Mouse (Mus musculus): ENCODE results near the gene Fkbp6. TPM values are rescaled to one million over a fixed set of nuclear protein-coding genes. Genes with fewer than 3 reads are reported as not detected.
"Not testable (repeated sequence)": the region's sequence is repeated elsewhere in the genome, so short reads cannot be mapped to it uniquely, and the experiment has no call there.

Gene Fkbp6
- polyA plus RNA-seq, 1 experiment from 2014 or later, result not detected

DNA sequence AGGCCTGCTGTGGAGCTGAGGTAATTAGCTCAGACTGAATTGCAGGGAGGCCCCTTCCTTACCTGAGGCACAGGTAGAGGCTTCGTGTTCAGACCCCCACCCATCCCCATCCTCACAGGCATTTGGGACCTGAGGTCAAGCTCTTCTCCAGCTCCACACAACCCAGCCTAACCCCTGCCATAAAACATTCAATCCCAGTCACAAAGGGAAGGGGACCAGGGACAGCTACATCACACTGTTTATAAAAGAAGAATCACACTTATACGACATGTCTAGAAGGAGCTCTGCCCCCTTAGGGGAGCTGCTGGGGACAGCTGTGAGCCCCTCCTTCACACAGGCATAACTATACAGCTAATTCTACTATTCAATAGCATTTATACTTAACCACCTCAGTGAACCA, 26.5 kb upstream of the Fkbp6 start:
- WGBS, result 65% methylated on average over 2 of the region's 2 CpGs
- no peak overlapping the region for H3K27ac ChIP-seq (ENCODE audit: low read length)
- no peak overlapping the region for H3K4me3 ChIP-seq (ENCODE audit: low read depth, low read length)
- peaks cover 84% of the 10 kb centered on the region for H3K36me3 ChIP-seq (ENCODE audit: control insufficient read depth, insufficient read depth, low read length)
- ATAC-seq (ENCODE audit: insufficient number of reproducible peaks, insufficient read depth, low FRiP score, low read depth), result no peak
- H3K9me3 ChIP-seq (ENCODE audit: control insufficient read depth, low read depth, low read length), result no peaks in the 10 kb centered on the region
- no peak overlapping the region for H3K9ac ChIP-seq (replicated peaks; ENCODE audit: low read depth, low read length)
- no peaks in the 10 kb centered on the region for H3K27me3 ChIP-seq (ENCODE audit: control insufficient read depth, insufficient read depth, low read length)
- no peak overlapping the region for H3K4me2 ChIP-seq (replicated peaks; ENCODE audit: low read depth, low read length)
- H3K4me1 ChIP-seq (ENCODE audit: control insufficient read depth, insufficient read depth, low read length), result no peaks in the 10 kb centered on the region

DNA sequence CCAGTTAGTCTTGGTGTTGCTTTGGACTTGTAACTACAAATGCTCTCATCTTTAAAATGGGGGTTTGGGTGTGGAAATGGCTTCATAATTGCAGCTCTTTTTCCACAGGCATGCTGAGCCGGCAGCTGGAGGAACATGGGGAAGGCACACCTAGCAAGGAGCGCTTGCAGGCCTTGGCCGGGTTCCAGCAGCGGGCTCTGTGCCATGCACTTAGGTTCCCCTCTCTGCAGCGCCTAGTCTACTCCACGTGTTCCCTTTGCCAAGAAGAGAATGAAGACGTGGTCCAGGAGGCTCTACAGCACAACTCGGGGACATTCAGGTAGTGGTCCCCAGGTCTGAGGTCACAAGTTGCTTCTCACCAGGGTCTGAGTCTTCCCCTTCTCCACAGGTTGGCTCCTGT, 25.3 kb upstream of the Fkbp6 start:
- no peaks in the 10 kb centered on the region for H3K27me3 ChIP-seq (ENCODE audit: control insufficient read depth, insufficient read depth, low read length)
- no peak overlapping the region for H3K9ac ChIP-seq (replicated peaks; ENCODE audit: low read depth, low read length)
- no peak overlapping the region for H3K27ac ChIP-seq (ENCODE audit: low read length)
- H3K36me3 ChIP-seq (ENCODE audit: control insufficient read depth, insufficient read depth, low read length), result peaks cover 72% of the 10 kb centered on the region
- WGBS, result 71% methylated on average over 8 of the region's 8 CpGs
- H3K9me3 ChIP-seq (ENCODE audit: control insufficient read depth, low read depth, low read length), result no peaks in the 10 kb centered on the region
- peaks cover 5% of the 10 kb centered on the region; the same call in 1 of the 2 replicates for H3K4me1 ChIP-seq (ENCODE audit: control insufficient read depth, insufficient read depth, low read length)
- H3K4me2 ChIP-seq (replicated peaks; ENCODE audit: low read depth, low read length), result no peak overlapping the region
- ATAC-seq (ENCODE audit: insufficient number of reproducible peaks, insufficient read depth, low FRiP score, low read depth), result no peak
- H3K4me3 ChIP-seq (ENCODE audit: low read depth, low read length), result no peak overlapping the region

DNA sequence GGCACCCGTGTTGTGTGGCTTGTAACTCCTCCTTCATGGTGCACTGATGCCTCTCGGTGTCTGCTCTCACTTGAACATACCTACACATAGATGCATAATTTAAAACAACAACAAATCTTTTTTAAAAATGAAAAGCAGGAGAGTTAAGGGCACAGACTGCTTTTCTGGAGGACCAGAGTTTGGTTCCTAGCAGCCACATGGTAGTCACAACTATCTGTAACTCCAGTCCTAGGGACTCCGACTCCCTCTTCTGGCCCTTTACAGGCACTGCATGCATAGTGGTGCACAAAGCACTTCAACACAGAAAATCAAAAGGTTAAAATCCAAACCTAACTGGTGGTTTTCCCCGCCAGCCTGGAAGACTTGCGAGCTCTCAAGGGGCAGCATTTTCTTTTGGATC, 23.8 kb upstream of the Fkbp6 start:
- Histone ChIP-seq H3K4me2 (replicated peaks; ENCODE audit: low read depth, low read length) (no peak overlapping the region), H3K4me1 (ENCODE audit: control insufficient read depth, insufficient read depth, low read length) (peaks cover 9% of the 10 kb centered on the region; the same call in 1 of the 2 replicates), H3K27ac (ENCODE audit: low read length) (no peak overlapping the region), H3K9ac (replicated peaks; ENCODE audit: low read depth, low read length) (no peak overlapping the region), H3K36me3 (ENCODE audit: control insufficient read depth, insufficient read depth, low read length) (peaks cover 57% of the 10 kb centered on the region), H3K27me3 (ENCODE audit: control insufficient read depth, insufficient read depth, low read length) (no peaks in the 10 kb centered on the region), H3K4me3 (ENCODE audit: low read depth, low read length) (no peak overlapping the region), H3K9me3 (ENCODE audit: control insufficient read depth, low read depth, low read length) (no peaks in the 10 kb centered on the region)
- 94% methylated on average over 5 of the region's 5 CpGs for WGBS
- no peak for ATAC-seq (ENCODE audit: insufficient number of reproducible peaks, insufficient read depth, low FRiP score, low read depth)

DNA sequence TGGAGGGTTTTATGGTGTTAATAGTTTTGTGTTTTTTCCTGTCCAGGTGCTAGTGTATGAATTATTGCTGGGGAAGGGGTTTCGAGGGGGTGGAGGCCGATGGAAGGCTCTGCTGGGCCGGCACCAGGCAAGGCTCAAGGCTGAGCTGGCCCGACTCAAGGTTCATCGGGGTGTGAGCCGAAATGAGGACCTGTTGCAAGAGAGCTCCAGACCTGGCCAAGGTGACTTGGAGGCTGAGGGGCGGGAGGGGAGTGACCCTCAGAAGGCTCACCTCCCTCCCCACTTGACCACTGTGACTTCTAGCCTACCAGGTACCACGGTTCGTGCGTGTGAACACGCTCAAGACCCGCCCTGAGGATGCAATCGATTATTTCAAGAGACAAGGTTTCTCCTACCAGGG, 21.4 kb upstream of the Fkbp6 start:
- Histone ChIP-seq H3K27me3 (ENCODE audit: control insufficient read depth, insufficient read depth, low read length) (no peaks in the 10 kb centered on the region), H3K4me2 (replicated peaks; ENCODE audit: low read depth, low read length) (no peak overlapping the region), H3K27ac (ENCODE audit: low read length) (no peak overlapping the region), H3K36me3 (ENCODE audit: control insufficient read depth, insufficient read depth, low read length) (peaks cover 38% of the 10 kb centered on the region), H3K9ac (replicated peaks; ENCODE audit: low read depth, low read length) (no peak overlapping the region), H3K4me1 (ENCODE audit: control insufficient read depth, insufficient read depth, low read length) (peaks cover 9% of the 10 kb centered on the region; the same call in 1 of the 2 replicates), H3K4me3 (ENCODE audit: low read depth, low read length) (no peak overlapping the region), H3K9me3 (ENCODE audit: control insufficient read depth, low read depth, low read length) (no peaks in the 10 kb centered on the region)
- 95% methylated on average over 13 of the region's 13 CpGs for WGBS
- no peak for ATAC-seq (ENCODE audit: insufficient number of reproducible peaks, insufficient read depth, low FRiP score, low read depth)

DNA sequence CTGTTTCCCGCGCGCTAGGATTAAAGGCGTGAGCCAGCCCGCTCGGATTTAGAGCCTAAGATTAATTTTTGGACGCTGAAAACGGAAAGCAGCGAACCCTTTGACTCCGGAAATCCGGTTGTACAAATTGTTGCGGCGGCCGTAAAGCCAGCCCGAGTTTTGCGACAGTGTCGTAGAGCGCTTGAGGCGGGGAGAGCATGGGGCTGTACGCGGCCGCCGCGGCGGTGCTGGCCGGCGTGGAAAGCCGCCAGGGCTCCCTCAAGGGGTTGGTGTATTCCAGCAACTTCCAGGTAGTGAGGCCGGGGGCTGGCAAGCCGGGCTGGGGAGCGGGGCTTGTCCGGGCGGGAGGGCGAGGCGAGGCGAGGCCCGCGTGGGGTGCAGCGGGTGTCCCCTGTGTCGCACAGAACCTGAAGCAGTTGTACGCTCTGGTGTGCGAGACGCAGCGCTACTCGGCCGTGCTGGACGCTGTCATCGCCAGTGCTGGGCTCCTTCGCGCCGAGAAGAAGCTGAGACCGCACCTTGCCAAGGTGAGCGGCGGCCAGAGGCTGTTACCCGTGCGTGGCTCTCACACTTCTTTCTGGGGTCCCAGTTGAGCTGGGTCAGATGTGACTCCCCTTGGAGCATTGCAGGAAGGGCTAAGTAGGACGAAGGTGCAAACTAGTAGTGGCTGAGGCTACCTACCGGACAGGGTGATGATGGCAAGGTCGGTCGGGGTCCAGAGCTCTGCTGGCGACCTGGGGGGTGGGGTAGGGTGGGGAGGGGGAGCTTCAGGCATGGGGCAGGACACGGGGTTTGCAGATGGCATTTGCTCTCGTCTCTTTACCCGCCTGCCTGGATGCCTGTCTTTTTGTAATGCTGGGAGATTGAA, 20.2 kb upstream of the Fkbp6 start, which contains the start of gene Nsun5:
Nsun5 (plus strand) TSS at position 167 of the 868 bp plus-strand sequence.
- peaks cover 9% of the 10 kb centered on the region; the same call in 1 of the 2 replicates for H3K4me1 ChIP-seq (ENCODE audit: control insufficient read depth, insufficient read depth, low read length)
- H3K4me3 ChIP-seq (ENCODE audit: low read depth, low read length), result peak within 1 kb of the TSS; percentile 98
- peak within 1 kb of the TSS; percentile 82 for H3K27ac ChIP-seq (ENCODE audit: low read length)
- H3K27me3 ChIP-seq (ENCODE audit: control insufficient read depth, insufficient read depth, low read length), result no peaks in the 10 kb centered on the region
- H3K4me2 ChIP-seq (replicated peaks; ENCODE audit: low read depth, low read length), result peak within 1 kb of the TSS; percentile 72
- peaks cover 26% of the 10 kb centered on the region for H3K36me3 ChIP-seq (ENCODE audit: control insufficient read depth, insufficient read depth, low read length)
- ATAC-seq (ENCODE audit: insufficient number of reproducible peaks, insufficient read depth, low FRiP score, low read depth), result peak; percentile 72
- H3K9ac ChIP-seq (replicated peaks; ENCODE audit: low read depth, low read length), result peak within 1 kb of the TSS; percentile 86
- no peaks in the 10 kb centered on the region for H3K9me3 ChIP-seq (ENCODE audit: control insufficient read depth, low read depth, low read length)
- WGBS, result under 1% methylated on average over 64 of the region's 64 CpGs

DNA sequence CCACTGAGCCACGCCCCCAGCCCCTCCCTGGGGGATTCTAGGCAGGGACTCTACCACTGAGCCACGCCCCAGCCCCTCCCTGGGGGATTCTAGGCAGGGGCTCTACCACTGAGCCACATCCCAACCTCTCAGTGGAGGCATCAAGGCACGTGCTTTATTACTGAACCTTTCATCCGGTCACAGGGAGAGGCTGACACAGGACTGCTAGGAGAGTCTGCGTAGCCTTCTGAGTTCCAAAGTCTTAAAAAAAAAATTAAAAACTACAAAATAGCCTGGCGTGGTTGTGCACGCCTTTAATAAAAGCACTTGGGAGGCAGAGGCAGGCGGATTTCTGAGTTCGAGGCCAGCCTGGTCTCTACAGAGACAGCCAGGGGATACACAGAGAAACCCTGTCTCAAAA, 19.4 kb upstream of the Fkbp6 start:
- peak overlapping the region; percentile 98 for H3K4me3 ChIP-seq (ENCODE audit: low read depth, low read length)
- not testable (repeated sequence) for H3K4me1 ChIP-seq (ENCODE audit: control insufficient read depth, insufficient read depth, low read length); H3K9me3 ChIP-seq (ENCODE audit: control insufficient read depth, low read depth, low read length); ATAC-seq (ENCODE audit: insufficient number of reproducible peaks, insufficient read depth, low FRiP score, low read depth); H3K27me3 ChIP-seq (ENCODE audit: control insufficient read depth, insufficient read depth, low read length)
- H3K9ac ChIP-seq (replicated peaks; ENCODE audit: low read depth, low read length), result 0 out of 2 replicates have a peak overlapping the region, but pooled peaks have one; percentile 86
- H3K27ac ChIP-seq (ENCODE audit: low read length), result peak overlapping the region; percentile 82
- WGBS, result 55% methylated on average over 9 of the region's 9 CpGs
- H3K36me3 ChIP-seq (ENCODE audit: control insufficient read depth, insufficient read depth, low read length), result peaks cover 18% of the 10 kb centered on the region
- peak overlapping the region; percentile 50 for H3K4me2 ChIP-seq (replicated peaks; ENCODE audit: low read depth, low read length)

DNA sequence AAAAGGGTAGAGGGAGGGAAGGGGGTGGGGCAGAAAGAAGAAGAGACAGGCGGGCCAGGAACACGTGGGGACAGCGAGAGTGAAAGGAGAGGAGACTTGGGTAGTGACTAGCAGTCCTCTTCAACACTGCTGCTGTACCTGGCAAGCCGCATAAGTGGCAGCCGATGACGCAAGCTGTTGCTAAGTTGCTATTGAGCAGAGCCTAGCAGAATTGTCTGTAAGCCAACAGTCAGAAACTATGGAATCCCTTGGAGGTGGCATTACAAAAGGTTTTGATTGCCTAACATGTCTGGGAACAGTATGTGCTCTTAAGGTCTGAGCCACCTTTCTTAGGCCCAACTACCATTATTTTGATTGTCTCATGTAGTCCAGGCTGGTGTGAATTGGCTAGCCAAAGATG, 18.5 kb upstream of the Fkbp6 start:
- Histone ChIP-seq H3K27ac (ENCODE audit: low read length) (no peak overlapping the region), H3K9ac (replicated peaks; ENCODE audit: low read depth, low read length) (no peak overlapping the region), H3K9me3 (ENCODE audit: control insufficient read depth, low read depth, low read length) (no peaks in the 10 kb centered on the region), H3K27me3 (ENCODE audit: control insufficient read depth, insufficient read depth, low read length) (no peaks in the 10 kb centered on the region), H3K4me3 (ENCODE audit: low read depth, low read length) (no peak overlapping the region), H3K4me2 (replicated peaks; ENCODE audit: low read depth, low read length) (no peak overlapping the region), H3K36me3 (ENCODE audit: control insufficient read depth, insufficient read depth, low read length) (peaks cover 9% of the 10 kb centered on the region), H3K4me1 (ENCODE audit: control insufficient read depth, insufficient read depth, low read length) (peaks cover 9% of the 10 kb centered on the region; the same call in 1 of the 2 replicates)
- WGBS, result 79% methylated on average over 6 of the region's 6 CpGs
- no peak for ATAC-seq (ENCODE audit: insufficient number of reproducible peaks, insufficient read depth, low FRiP score, low read depth)

DNA sequence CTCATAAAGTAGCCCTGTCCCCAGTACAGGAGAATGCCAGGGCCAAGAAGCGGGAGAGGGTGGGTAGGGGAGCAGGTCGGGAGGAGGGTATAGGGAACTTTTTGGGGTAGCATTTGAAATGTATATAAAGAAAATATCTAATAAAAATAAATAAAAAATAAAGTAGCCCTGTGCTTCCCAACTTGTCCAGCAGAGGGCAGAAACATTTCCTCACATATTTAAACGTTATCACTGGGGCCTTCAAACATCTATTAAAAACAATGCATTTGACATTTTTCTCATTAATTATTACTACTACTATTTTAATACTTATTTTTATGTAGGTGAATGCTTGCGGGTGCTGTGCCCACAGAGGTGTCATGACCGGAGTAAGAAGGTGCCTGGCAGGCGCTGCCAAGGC, 18.0 kb upstream of the Fkbp6 start:
- WGBS, result 58% methylated on average over 6 of the region's 6 CpGs
- no peaks in the 10 kb centered on the region for H3K27me3 ChIP-seq (ENCODE audit: control insufficient read depth, insufficient read depth, low read length)
- H3K4me2 ChIP-seq (replicated peaks; ENCODE audit: low read depth, low read length), result no peak overlapping the region

More for the DNA sequence above, 18.0 kb upstream of the Fkbp6 start:
- H3K9ac ChIP-seq (replicated peaks; ENCODE audit: low read depth, low read length), result no peak overlapping the region
- ATAC-seq (ENCODE audit: insufficient number of reproducible peaks, insufficient read depth, low FRiP score, low read depth), result no peak
- peaks cover 9% of the 10 kb centered on the region; the same call in 1 of the 2 replicates for H3K4me1 ChIP-seq (ENCODE audit: control insufficient read depth, insufficient read depth, low read length)
- H3K9me3 ChIP-seq (ENCODE audit: control insufficient read depth, low read depth, low read length), result no peaks in the 10 kb centered on the region
- no peak overlapping the region for H3K4me3 ChIP-seq (ENCODE audit: low read depth, low read length)
- H3K36me3 ChIP-seq (ENCODE audit: control insufficient read depth, insufficient read depth, low read length), result peaks cover 7% of the 10 kb centered on the region; the same call in 1 of the 2 replicates
- no peak overlapping the region for H3K27ac ChIP-seq (ENCODE audit: low read length)

All from stomach, embryonic 14.5 days (tissue).